Mouse (Mus musculus) liver, adult 2 months (tissue): Measurements from ENCODE around the gene Slk. TPM values are rescaled to one million over a fixed set of nuclear protein-coding genes. Genes with fewer than 3 reads are reported as not detected.
"Not testable (repeated sequence)": the region's sequence is repeated elsewhere in the genome, so short reads cannot be mapped to it uniquely, and the experiment has no call there.

Experiments used
- DNase-seq: peaks from one replicate; pipeline ENCODE4 v3.0.0-alpha.2; 2011; ENCODE audit warnings: low read depth, low spot score; ENCODE audit errors: extremely low read depth
- H3K27ac ChIP-seq: fragments of 200-500 bp; replicated peaks from 2 replicates; pipeline ENCODE4 v1.5.1; 2012; ENCODE audit warnings: low read depth, mild to moderate bottlenecking, control low read depth, inconsistent platforms, low read length; ENCODE audit not compliant: insufficient read depth
- H3K27me3 ChIP-seq: fragments of 200-500 bp; 2 replicates; pipeline ENCODE4 v1.6.1; 2012; ENCODE audit warnings: mild to moderate bottlenecking, moderate library complexity, low read length, inconsistent platforms; ENCODE audit not compliant: control insufficient read depth, insufficient read depth
- H3K36me3 ChIP-seq: fragments of 200-500 bp; 2 replicates; pipeline ENCODE4 v1.6.1; 2012; ENCODE audit warnings: low read length, inconsistent platforms; ENCODE audit not compliant: control insufficient read depth, insufficient read depth
- H3K4me1 ChIP-seq: fragments of 200-500 bp; 2 replicates; pipeline ENCODE4 v1.6.1; 2011; ENCODE audit warnings: low read length; ENCODE audit not compliant: control insufficient read depth, insufficient read depth
- H3K4me3 ChIP-seq: fragments of 200-500 bp; 2 replicates; pipeline ENCODE4 v1.5.1; 2011; ENCODE audit warnings: low read depth, mild to moderate bottlenecking, control low read depth, low read length, moderate library complexity; ENCODE audit not compliant: insufficient read depth
- H3K79me2 ChIP-seq: fragments of 200-500 bp; 2 replicates; pipeline ENCODE4 v1.6.1; 2012; ENCODE audit warnings: inconsistent platforms, mild to moderate bottlenecking, low read length, moderate library complexity; ENCODE audit not compliant: control insufficient read depth, insufficient read depth
- H3K9ac ChIP-seq: fragments of 200-500 bp; 2 replicates; pipeline ENCODE4 v1.6.1; 2012; ENCODE audit warnings: low read depth, mild to moderate bottlenecking, control low read depth, inconsistent platforms, low read length
- CTCF ChIP-seq: fragments of 200-500 bp; IDR thresholded peaks from 2 replicates; pipeline ENCODE4 v1.5.1; 2011; ENCODE audit warnings: low read depth, low read length, control low read depth
- POLR2A ChIP-seq: fragments of 200-500 bp; IDR thresholded peaks from 2 replicates; pipeline ENCODE4 v1.6.1; 2011; ENCODE audit warnings: low read length, control low read depth; ENCODE audit not compliant: insufficient read depth; ENCODE audit errors: extremely low read depth
- whole genome bisulfite sequencing: fragments of 180-500 bp; shearing (Covaris S2); methylation state at CpG from one replicate; pipeline ENCODE4 v1.1.7; 2018; 5-methylcytosine and 5-hydroxymethylcytosine counted together
- polyA plus RNA-seq: library from polyadenylated mRNA; depleted of rRNA; stranded (reverse); fragments of >200 nt; gene quantifications from 2 replicates; pipeline ENCODE4 v1.2.3, GENCODE M21; 2012
- total RNA-seq: library from RNA; depleted of rRNA; stranded (reverse); fragments of >200 nt; gene quantifications from 2 replicates; pipeline ENCODE4 v1.2.3, GENCODE M21; 2014

Gene Slk
- total and polyA plus RNA-seq, 2 experiments, result 5.3 to 27.3 TPM

- Histone ChIP-seq H3K4me1 (no peaks in the 10 kb centered on the region), H3K27me3 (no peaks in the 10 kb centered on the region), H3K36me3 (no peaks in the 10 kb centered on the region), H3K79me2 (no peaks in the 10 kb centered on the region), H3K4me3 (no peak overlapping the region), H3K9ac (no peak overlapping the region), H3K27ac (no peak overlapping the region)
- 85% methylated on average over 13 of the region's 13 CpGs for WGBS
- TF ChIP-seq CTCF, result no peak
- no peak for TF ChIP-seq POLR2A
- no peak for DNase-seq
These were observed 15.8 kb upstream of the Slk start for GRCm38 (mm10) chr19:47563715-47564114.

- H3K36me3 ChIP-seq, result no peaks in the 10 kb centered on the region
- H3K4me1 ChIP-seq, result no peaks in the 10 kb centered on the region
- H3K27ac ChIP-seq, result no peak overlapping the region
- TF ChIP-seq POLR2A (no peak), CTCF (no peak)
- 92% methylated on average over 17 of the region's 17 CpGs for WGBS
- no peak for DNase-seq
- H3K27me3 ChIP-seq, result no peaks in the 10 kb centered on the region
- H3K9ac ChIP-seq, result no peak overlapping the region
- H3K79me2 ChIP-seq, result no peaks in the 10 kb centered on the region
- H3K4me3 ChIP-seq, result no peak overlapping the region
These were observed 14.3 kb upstream of the Slk start for GRCm38 (mm10) chr19:47565031-47565654.

- Histone ChIP-seq H3K4me1 (no peaks in the 10 kb centered on the region), H3K36me3 (no peaks in the 10 kb centered on the region), H3K27ac (no peak overlapping the region), H3K4me3 (no peak overlapping the region), H3K27me3 (no peaks in the 10 kb centered on the region), H3K79me2 (no peaks in the 10 kb centered on the region), H3K9ac (no peak overlapping the region)
- TF ChIP-seq POLR2A (no peak), CTCF (no peak)
- DNase-seq, result no peak
- 77% methylated on average over 8 of the region's 8 CpGs for WGBS
These were observed 13.5 kb upstream of the Slk start for GRCm38 (mm10) chr19:47565994-47566393.

GRCm38 (mm10) chr19:47570042-47570441, 9.4 kb upstream of the Slk start:
- Histone ChIP-seq H3K36me3 (no peaks in the 10 kb centered on the region), H3K27ac (no peak overlapping the region), H3K4me3 (no peak overlapping the region), H3K9ac (no peak overlapping the region), H3K4me1 (no peaks in the 10 kb centered on the region), H3K79me2 (no peaks in the 10 kb centered on the region), H3K27me3 (no peaks in the 10 kb centered on the region)
- DNase-seq, result no peak
- no peak for TF ChIP-seq POLR2A
- no peak for TF ChIP-seq CTCF
- WGBS, result 97% methylated on average over 5 of the region's 5 CpGs

GRCm38 (mm10) chr19:47571981-47572380, 7.5 kb upstream of the Slk start:
- not testable (repeated sequence) for H3K4me3 ChIP-seq, H3K36me3 ChIP-seq, H3K4me1 ChIP-seq, H3K27ac ChIP-seq, H3K27me3 ChIP-seq, H3K9ac ChIP-seq, H3K79me2 ChIP-seq, DNase-seq
- 87% methylated on average over 4 of the region's 4 CpGs for WGBS

GRCm38 (mm10) chr19:47573718-47574117, 5.8 kb upstream of the Slk start:
- H3K79me2 ChIP-seq, result no peaks in the 10 kb centered on the region

More at GRCm38 (mm10) chr19:47573718-47574117, 5.8 kb upstream of the Slk start:
- no peak for DNase-seq
- Histone ChIP-seq H3K27ac (no peak overlapping the region), H3K4me1 (peaks cover 3% of the 10 kb centered on the region; the same call in 1 of the 2 replicates), H3K4me3 (no peak overlapping the region), H3K9ac (no peak overlapping the region), H3K36me3 (no peaks in the 10 kb centered on the region), H3K27me3 (no peaks in the 10 kb centered on the region)
- TF ChIP-seq POLR2A, result no peak
- TF ChIP-seq CTCF, result no peak
- WGBS, result 88% methylated on average over 3 of the region's 3 CpGs
